Mouse (Mus musculus) small intestine, adult 10 weeks (tissue): ENCODE results near the gene Adprh. TPM values are rescaled to one million over a fixed set of nuclear protein-coding genes. Genes with fewer than 3 reads are reported as not detected.

Source experiments
- polyA plus RNA-seq: library from polyadenylated mRNA; stranded (reverse); fragments of 350-450 nt; fragmentation: Illumina TruSeq; extraction: RNeasy Lipid Tissue Mini Kit (QIAGEN cat#74804); gene quantifications from one replicate; pipeline ENCODE4 v1.2.3, GENCODE M21; 2014; ENCODE audit warnings: low replicate concordance

The Adprh gene
- 6.9 TPM for polyA plus RNA-seq

GRCm38 (mm10) chr16:38452442-38453202 is at the start of gene Adprh:
Gene Adprh, minus strand, starts transcription at chr16:38452703.

GRCm38 (mm10) chr16:38455511-38456418 is 3.3 kb upstream of the Adprh start, which contains the start of gene Cd80:
Gene Cd80, plus strand, starts transcription at chr16:38455561.

GRCm38 (mm10) chr16:38432498-38433425 is 19.7 kb downstream of the Adprh start, which contains the start of gene Pla1a:
Gene Pla1a, minus strand, starts transcription at chr16:38433145.

Other genes with a start within 250 kb of the Adprh start
- 8.4 TPM for gene Nr1i2, start 157.9 kb downstream of the Adprh start, polyA plus RNA-seq
- 0.15 TPM for gene Maats1, start 110.6 kb downstream of the Adprh start, polyA plus RNA-seq
- 151 TPM for gene Cox17, start 105.7 kb downstream of the Adprh start, polyA plus RNA-seq
- gene Gm21987, start 105.7 kb downstream of the Adprh start, polyA plus RNA-seq: not detected
- 0.33 TPM for gene Popdc2, start 90.5 kb downstream of the Adprh start, polyA plus RNA-seq
- 0.56 TPM for gene Pla1a, start 19.6 kb downstream of the Adprh start, polyA plus RNA-seq
- gene Cd80, start 2.9 kb upstream of the Adprh start, polyA plus RNA-seq: 2.5 TPM
- gene Timmdc1, start 70.0 kb upstream of the Adprh start, polyA plus RNA-seq: 11.7 TPM
- gene Poglut1, start 97.6 kb upstream of the Adprh start, polyA plus RNA-seq: 17.2 TPM
- 33.2 TPM for gene Tmem39a, start 106.0 kb upstream of the Adprh start, polyA plus RNA-seq